Mouse (Mus musculus) liver, embryonic 16.5 days (tissue): Measurements from ENCODE around the gene Wdr59. TPM values are rescaled to one million over a fixed set of nuclear protein-coding genes. Genes with fewer than 3 reads are reported as not detected.

ENCODE experiments used
- ATAC-seq: fragments of 200-750 bp; cut with Nextera tagmentation; 2 replicates; pipeline ENCODE4 v1.8.0; 2017; ENCODE audit warnings: low read depth, mild to moderate bottlenecking, moderate number of reproducible peaks, moderate library complexity
- H3K27ac ChIP-seq: fragments of 300-500 bp; sonication (generic); 2 replicates; pipeline ENCODE4 v1.5.1; 2014; ENCODE audit warnings: mild to moderate bottlenecking, low read length
- H3K27me3 ChIP-seq: fragments of 300-500 bp; sonication (generic); 2 replicates; pipeline ENCODE4 v1.6.1; 2014; ENCODE audit warnings: low read depth, low read length, mixed read lengths; ENCODE audit not compliant: control insufficient read depth, insufficient read depth
- H3K36me3 ChIP-seq: fragments of 300-500 bp; sonication (generic); 2 replicates; pipeline ENCODE4 v1.6.1; 2014; ENCODE audit warnings: mild to moderate bottlenecking; ENCODE audit not compliant: control insufficient read depth, insufficient read depth
- H3K4me1 ChIP-seq: fragments of 300-500 bp; sonication (generic); 2 replicates; pipeline ENCODE4 v1.6.1; 2014; ENCODE audit warnings: low read depth, low read length, mixed read lengths; ENCODE audit not compliant: control insufficient read depth
- H3K4me2 ChIP-seq: fragments of 300-500 bp; sonication (generic); 2 replicates; pipeline ENCODE4 v1.6.1; 2014; ENCODE audit warnings: low read depth, low read length, mixed read lengths
- H3K4me3 ChIP-seq: fragments of 300-500 bp; sonication (generic); 2 replicates; pipeline ENCODE4 v1.5.1; 2014; ENCODE audit warnings: low read depth, mild to moderate bottlenecking, low read length
- H3K9ac ChIP-seq: fragments of 300-500 bp; sonication (generic); 2 replicates; pipeline ENCODE4 v1.6.1; 2014; ENCODE audit warnings: low read depth, low read length
- H3K9me3 ChIP-seq: fragments of 300-500 bp; sonication (generic); replicated peaks from 2 replicates; pipeline ENCODE4 v1.6.1; 2016; ENCODE audit warnings: low read length; ENCODE audit not compliant: control insufficient read depth
- WGBS: fragments of 180-500 bp; shearing (Covaris S2); extraction: QIAGEN DNeasy Blood & Tissue Kit; methylation state at CpG from one replicate; pipeline ENCODE4 v1.1.7; 2014; ENCODE audit not compliant: insufficient replicate concordance; 5-methylcytosine and 5-hydroxymethylcytosine counted together
- polyA plus RNA-seq: library from polyadenylated mRNA; unstranded; fragments of >200 nt; fragmentation: Nextera tagmentation; extraction: Ambion mirVana; gene quantifications from 2 replicates; pipeline ENCODE4 v1.2.1, GENCODE M21; 2015

Gene Wdr59
- polyA plus RNA-seq, result 1.7 and 2.0 TPM in 2 replicates

DNA sequence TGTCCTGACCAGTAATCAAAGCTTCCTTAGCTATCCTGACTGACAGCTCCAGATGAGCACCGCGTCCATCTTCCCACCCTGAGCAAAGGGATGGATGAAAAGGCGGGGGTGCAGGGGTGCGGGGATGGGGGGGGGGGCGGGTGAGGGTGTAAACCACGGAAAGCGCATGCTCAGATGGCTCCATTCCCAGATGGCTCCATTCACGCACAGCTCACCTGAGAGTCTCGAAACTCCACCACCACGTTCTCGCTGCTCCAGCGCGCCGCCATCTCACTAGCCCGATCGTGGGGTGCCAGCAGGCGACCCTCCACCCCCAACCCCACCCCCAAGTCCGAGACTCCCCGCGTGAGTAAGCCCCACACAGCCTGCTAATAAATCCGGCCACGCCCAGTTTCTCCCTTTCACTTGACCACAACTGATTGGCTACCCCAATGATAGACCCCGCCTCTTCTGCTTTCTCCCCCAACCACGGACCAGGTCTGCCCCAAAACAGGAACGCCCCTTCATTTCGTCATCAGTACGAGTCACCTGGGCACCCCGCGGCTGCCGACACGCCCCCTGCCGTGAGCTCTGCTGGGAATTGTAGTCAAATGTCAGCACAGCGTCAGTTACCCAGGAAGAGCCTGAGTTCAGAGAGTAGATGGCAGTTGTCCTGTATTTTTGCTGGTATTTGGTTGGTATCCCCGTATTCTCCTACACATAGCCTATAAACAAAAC, at the start of gene Wdr59:
Wdr59 (minus strand) TSS at position 380 of the 717 bp plus-strand sequence.
- ATAC-seq, result peak; percentile 100
- Histone ChIP-seq H3K4me3 (peak within 1 kb of the TSS; percentile 68), H3K4me2 (peak within 1 kb of the TSS; percentile 84), H3K9me3 (no peaks in the 10 kb centered on the region), H3K9ac (peak within 1 kb of the TSS; percentile 62), H3K27me3 (no peaks in the 10 kb centered on the region), H3K36me3 (no peaks in the 10 kb centered on the region), H3K4me1 (peaks cover 12% of the 10 kb centered on the region), H3K27ac (peak within 1 kb of the TSS; percentile 24; the same call in 1 of the 2 replicates)
- under 1% methylated on average over 34 of the region's 34 CpGs for WGBS

DNA sequence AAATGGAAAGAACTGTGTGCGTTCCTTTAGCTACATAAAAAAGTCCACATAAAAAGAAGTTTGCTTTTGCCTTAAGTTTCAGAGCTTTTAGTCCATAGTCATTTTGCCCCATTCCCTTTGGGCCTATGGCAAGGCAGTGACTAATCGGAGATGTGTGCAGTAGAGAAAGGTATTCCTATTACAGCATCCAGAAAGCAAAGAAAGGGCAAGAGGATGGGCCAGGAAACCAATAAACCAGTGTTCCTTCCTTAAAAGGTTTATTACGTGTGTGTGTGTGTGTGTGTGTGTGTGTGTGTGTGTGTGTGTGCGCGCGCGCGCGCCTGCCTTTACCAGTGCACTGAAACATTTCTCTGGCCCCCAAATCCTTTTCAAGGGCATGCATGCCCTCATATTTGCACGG, 49.8 kb upstream of the Wdr59 start:
- H3K4me3 ChIP-seq, result no peak overlapping the region
- 75% methylated on average over 10 of the region's 10 CpGs for WGBS
- no peaks in the 10 kb centered on the region for H3K27me3 ChIP-seq
- H3K4me2 ChIP-seq, result no peak overlapping the region
- H3K36me3 ChIP-seq, result no peaks in the 10 kb centered on the region
- no peak overlapping the region for H3K27ac ChIP-seq
- no peaks in the 10 kb centered on the region for H3K9me3 ChIP-seq
- no peak for ATAC-seq
- H3K9ac ChIP-seq, result no peak overlapping the region
- H3K4me1 ChIP-seq, result peaks cover 37% of the 10 kb centered on the region

DNA sequence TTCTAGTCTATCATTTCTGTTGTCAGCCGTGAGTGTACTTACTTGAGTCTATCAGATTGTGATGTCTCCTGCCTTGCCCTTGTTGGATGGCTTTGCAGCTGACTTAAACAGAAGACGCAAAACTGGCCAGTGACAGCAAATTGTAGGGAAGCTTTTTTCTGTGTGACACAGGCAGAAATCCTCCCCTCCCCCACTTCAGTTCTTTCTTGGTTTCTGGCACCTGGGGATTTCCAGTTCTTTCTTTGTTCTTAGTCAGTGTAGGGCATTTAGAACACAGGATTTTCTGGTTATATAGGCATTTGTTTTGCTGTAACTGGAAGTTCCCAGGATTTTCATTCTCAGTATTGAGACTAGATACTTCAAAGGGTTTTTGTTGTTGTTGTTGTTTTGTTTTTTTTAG, 48.5 kb upstream of the Wdr59 start:
- WGBS, result 36% methylated on average over 2 of the region's 2 CpGs
- Histone ChIP-seq H3K27ac (no peak overlapping the region), H3K4me1 (peaks cover 45% of the 10 kb centered on the region), H3K9me3 (no peaks in the 10 kb centered on the region), H3K4me2 (no peak overlapping the region), H3K36me3 (no peaks in the 10 kb centered on the region), H3K4me3 (no peak overlapping the region), H3K27me3 (no peaks in the 10 kb centered on the region), H3K9ac (no peak overlapping the region)
- no peak for ATAC-seq

DNA sequence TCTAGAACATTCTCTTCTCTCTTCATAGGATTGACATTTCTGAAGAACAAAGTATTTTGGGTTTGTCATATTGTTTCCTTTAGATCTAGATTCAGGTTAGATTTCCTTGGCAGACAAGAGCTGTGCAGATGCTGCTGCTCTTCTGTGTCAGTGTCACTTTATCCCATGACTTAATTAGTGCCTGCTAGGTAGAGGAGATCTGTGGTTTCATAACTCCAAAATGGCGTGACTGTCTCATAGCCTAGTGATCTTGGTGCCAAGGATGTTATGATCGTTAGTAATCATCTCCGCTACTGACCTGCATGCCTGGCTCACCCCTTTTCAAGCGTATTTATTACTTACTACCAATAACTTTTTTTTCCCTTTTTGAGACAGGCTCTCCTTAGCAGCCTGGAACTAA, 48.0 kb upstream of the Wdr59 start:
- no peaks in the 10 kb centered on the region for H3K9me3 ChIP-seq
- no peak overlapping the region for H3K9ac ChIP-seq
- peaks cover 50% of the 10 kb centered on the region for H3K4me1 ChIP-seq
- no peaks in the 10 kb centered on the region for H3K36me3 ChIP-seq
- H3K4me3 ChIP-seq, result no peak overlapping the region
- ATAC-seq, result no peak
- no peak overlapping the region for H3K4me2 ChIP-seq
- no peak overlapping the region for H3K27ac ChIP-seq
- H3K27me3 ChIP-seq, result no peaks in the 10 kb centered on the region
- 71% methylated on average over 4 of the region's 4 CpGs for WGBS

DNA sequence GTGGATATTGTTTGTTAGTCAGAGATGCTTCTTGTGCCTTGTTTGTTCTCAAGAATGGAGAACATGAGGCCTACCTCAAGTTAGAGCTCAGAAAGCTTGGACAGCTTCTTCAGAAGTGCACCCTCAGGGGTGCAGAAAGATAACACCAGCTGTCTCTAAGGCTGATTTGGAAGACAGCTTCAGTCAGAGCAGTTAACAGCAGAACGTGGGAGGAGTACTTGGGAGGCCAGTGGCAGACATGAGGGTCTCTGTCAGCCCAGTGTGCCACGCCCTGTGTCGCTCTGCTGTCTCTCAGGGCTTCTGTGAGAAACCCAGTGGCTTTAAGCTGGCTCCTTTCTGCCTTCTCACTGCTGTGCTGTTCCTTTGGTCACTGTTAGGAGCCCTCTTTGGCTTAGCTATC, 46.1 kb upstream of the Wdr59 start:
- 29% methylated on average over 3 of the region's 3 CpGs for WGBS

DNA sequence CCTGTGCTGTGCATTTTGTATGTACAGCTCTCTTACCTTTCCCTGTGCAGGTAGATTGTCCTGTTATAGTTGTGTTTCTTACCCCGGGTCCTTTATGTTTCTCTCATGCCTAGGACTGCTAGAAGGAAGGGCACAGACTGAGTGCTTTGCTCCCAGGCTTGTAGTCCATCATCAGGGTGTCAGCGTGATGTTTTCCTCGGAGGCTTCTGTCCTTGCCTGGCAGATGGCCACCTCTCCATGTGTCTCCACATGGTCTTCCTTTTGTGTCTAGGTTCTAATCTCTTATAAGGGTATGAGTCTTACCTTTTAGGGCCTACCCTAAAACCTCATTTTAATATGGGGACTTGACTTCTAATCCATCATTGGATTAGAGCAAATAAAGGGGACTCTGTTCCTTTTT, 45.7 kb upstream of the Wdr59 start:
- no peak for ATAC-seq
- Histone ChIP-seq H3K4me2 (no peak overlapping the region), H3K9me3 (no peaks in the 10 kb centered on the region), H3K27ac (peak overlapping the region; percentile 60), H3K27me3 (no peaks in the 10 kb centered on the region), H3K36me3 (no peaks in the 10 kb centered on the region), H3K4me1 (peaks cover 40% of the 10 kb centered on the region), H3K9ac (no peak overlapping the region), H3K4me3 (no peak overlapping the region)
- 60% methylated on average over 3 of the region's 3 CpGs for WGBS

More for the DNA sequence above, 46.1 kb upstream of the Wdr59 start:
- Histone ChIP-seq H3K9me3 (no peaks in the 10 kb centered on the region), H3K4me1 (peaks cover 43% of the 10 kb centered on the region), H3K36me3 (no peaks in the 10 kb centered on the region), H3K4me3 (no peak overlapping the region), H3K9ac (no peak overlapping the region), H3K27me3 (no peaks in the 10 kb centered on the region), H3K4me2 (no peak overlapping the region), H3K27ac (peak overlapping the region; percentile 60)
- ATAC-seq, result peak; percentile 76

DNA sequence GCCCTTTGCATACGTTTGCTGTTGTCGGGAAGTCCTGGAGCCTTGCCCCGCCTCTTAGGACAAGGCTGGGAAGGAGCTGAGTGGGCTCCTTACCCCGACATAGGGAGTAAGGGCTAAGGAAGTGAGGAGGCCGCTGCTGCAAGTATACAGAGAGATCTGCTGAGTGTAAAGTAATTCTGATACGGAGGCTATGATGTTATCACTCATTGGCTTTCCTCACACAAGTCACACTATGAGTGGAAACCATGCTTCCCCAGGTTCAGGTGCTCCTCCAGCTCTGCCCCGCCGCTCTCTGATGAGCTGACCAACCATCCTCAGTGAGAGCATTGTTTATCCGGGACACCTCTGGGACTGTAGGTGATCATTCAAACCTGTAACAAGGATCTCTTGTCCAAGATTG, 44.4 kb upstream of the Wdr59 start:
- H3K4me3 ChIP-seq, result no peak overlapping the region
- no peak for ATAC-seq
- no peaks in the 10 kb centered on the region for H3K27me3 ChIP-seq
- no peaks in the 10 kb centered on the region for H3K9me3 ChIP-seq
- no peak overlapping the region for H3K4me2 ChIP-seq
- no peaks in the 10 kb centered on the region for H3K36me3 ChIP-seq
- peak overlapping the region; percentile 3; the same call in 1 of the 2 replicates for H3K27ac ChIP-seq
- H3K9ac ChIP-seq, result no peak overlapping the region
- H3K4me1 ChIP-seq, result peaks cover 32% of the 10 kb centered on the region
- 47% methylated on average over 9 of the region's 9 CpGs for WGBS

DNA sequence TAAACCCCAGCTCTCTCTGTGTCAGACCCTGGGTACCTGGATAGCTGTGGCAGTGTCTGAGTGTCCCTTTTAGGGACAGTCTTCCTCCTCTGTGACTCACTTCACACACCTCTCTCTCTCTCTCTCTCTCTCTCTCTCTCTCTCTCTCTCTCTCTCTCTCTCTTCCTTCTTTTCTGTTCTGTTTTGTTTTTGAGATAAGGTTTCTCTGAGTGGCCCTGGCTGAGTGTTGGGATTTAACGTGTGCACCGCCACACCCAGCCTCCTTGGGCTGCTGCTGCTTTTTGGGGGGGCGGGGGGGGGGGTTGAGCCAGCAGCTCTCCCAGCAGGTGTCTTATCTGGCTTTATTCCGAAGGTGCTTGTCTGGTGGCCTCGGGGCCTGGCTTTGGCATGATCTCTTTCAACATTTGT, 43.9 kb upstream of the Wdr59 start:
- H3K9ac ChIP-seq, result no peak overlapping the region
- H3K9me3 ChIP-seq, result no peaks in the 10 kb centered on the region
- WGBS, result 13% methylated on average over 5 of the region's 5 CpGs
- no peaks in the 10 kb centered on the region for H3K36me3 ChIP-seq
- no peak overlapping the region for H3K4me3 ChIP-seq
- peaks cover 32% of the 10 kb centered on the region for H3K4me1 ChIP-seq
- ATAC-seq, result peak; percentile 66
- H3K27ac ChIP-seq, result no peak overlapping the region
- no peaks in the 10 kb centered on the region for H3K27me3 ChIP-seq
- H3K4me2 ChIP-seq, result no peak overlapping the region

DNA sequence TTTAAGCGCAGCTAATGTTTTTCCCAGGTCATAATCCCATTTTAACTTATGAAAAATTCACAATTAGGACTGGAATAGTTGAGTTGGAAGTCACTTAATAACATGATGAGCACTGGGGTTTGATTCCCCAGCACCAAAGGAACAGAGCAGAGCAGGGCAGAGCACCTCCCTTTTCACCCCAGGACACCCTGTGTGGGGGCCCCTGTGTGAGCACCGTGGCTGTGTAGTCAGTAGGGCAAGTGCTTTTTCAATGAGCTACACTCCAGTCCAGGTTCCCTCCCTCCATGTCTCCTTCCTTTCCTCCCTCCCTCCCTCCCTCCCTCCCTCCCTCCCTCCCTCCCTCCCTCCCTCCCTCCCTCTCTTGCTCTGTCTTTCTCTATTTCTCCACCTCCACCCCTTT, 42.2 kb upstream of the Wdr59 start:
- no peaks in the 10 kb centered on the region for H3K27me3 ChIP-seq
- H3K27ac ChIP-seq, result no peak overlapping the region

More for the DNA sequence above, 42.2 kb upstream of the Wdr59 start:
- 48% methylated on average over 2 of the region's 2 CpGs for WGBS
- Histone ChIP-seq H3K9ac (no peak overlapping the region), H3K4me3 (no peak overlapping the region), H3K4me2 (no peak overlapping the region), H3K4me1 (peaks cover 28% of the 10 kb centered on the region), H3K36me3 (no peaks in the 10 kb centered on the region), H3K9me3 (no peaks in the 10 kb centered on the region)
- ATAC-seq, result no peak
